Mouse (Mus musculus) hematopoietic multipotent progenitor cell, adult 10-12 weeks (in vitro differentiated cells): ENCODE results near the gene Grk5. TPM values are rescaled to one million over a fixed set of nuclear protein-coding genes. Genes with fewer than 3 reads are reported as not detected.

Experiments used
- polyA plus RNA-seq: library from polyadenylated mRNA; stranded (reverse); fragments of >175 nt; gene quantifications from 2 replicates; pipeline ENCODE4 v1.2.3, GENCODE M21; 2012; ENCODE audit warnings: low replicate concordance

Gene Grk5
- 2.2 and 4.9 TPM in 2 replicates for polyA plus RNA-seq

DNA sequence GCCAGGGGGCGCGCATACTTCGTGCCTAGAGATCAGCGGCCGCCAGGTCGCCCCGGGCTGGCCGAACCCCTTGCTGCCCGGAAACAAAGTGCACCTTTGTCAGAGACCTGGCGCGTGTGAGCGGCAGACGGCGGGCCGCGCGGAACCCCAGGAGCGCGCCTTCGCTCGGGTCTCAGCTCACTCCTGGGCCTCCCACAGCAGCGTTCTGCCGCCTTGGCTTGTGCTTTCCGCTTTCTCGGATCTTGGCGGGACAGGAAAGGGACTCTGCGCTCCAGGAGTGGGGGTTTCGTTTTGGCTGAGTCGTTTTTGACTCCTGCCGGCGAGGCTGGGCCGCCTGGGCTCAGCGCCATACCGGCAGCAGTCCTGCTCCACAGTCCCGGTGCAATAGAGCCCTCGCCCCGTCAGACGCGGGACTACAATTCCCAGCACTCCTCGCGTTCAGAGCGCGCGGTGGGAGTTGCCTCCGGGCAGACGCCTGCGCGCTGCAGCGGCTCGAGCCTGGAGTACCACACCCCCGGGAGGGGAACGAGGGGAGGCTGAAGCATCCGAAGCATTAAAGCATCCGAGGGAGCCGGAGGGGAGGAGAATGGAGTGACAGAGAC lies at the start of gene Grk5:
Grk5 (plus strand) TSS at position 36 of the 602 bp plus-strand sequence.

DNA sequence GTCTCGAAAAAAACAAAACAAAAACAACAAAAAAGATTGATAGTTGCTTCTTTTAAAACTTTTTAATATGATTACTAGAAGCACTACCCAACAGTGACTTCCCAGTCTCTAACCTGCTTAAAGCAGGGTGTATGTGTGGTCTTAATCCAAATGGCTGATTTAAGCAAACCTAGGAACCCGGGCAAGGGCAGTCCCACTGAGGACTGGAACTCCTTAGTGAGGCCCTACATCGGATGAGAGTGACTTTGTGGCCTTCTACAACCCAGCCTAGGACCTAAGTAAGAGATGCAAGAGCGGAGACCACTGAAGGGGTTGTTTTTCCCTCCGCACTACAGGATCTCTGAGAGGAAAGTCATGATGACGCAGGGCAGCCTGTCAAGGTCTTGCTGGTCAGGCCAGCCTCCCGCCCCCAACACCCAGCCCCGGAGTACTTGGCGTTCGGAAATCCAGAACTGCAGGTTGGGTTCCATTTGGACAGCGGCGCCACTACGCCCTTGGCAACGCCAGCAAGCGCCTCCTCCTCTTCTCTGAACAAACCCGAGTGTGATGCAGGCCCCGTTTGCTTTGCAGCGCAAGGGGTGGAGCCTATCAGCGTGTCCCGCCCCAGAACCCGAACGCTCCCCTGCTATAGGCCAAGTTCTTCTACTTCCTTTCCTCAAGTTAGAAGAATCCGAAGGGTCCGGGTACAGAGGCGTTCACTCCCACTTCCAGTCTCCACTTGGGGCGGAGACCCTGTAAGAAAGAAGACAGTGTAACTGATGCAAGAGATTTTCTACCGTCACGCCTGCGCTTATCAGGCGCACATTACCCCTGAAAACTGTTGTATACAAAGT lies 28.5 kb upstream of the Grk5 start, which contains the start of gene Sfxn4:
Sfxn4 (minus strand) TSS at position 612 of the 833 bp plus-strand sequence.

DNA sequence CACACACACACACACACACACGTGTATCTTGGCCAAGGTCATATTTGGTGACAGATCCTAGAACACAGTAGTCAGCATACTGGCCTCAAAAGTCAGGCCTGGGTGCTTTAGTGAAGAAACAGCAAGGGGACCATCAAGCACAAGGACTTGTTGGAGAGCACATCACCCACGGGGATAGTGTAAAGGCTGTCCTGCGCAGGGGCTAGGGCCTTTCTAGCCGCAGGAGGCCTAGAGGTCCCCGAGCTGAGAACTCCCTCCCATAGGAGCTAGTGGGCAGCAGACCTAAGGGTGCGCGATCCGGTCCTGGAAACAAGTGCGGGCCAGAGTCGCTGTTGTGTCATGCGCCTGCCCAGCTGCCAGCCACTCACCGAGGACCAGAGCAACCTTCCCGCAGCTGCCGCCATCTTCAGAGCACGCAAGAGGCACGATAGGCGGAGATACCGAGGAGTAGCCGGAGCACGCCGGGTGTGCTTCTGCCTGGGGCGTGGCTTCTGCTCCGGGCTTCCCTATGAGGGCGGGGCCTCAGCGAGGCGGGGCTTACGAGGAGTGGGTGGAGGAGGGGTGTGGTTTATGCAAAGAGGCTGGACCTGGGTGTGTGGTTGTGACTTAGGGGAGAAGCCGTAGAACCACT lies 15.4 kb upstream of the Grk5 start, which contains the start of gene Prdx3:
Prdx3 (minus strand) TSS at position 493 of the 631 bp plus-strand sequence.

DNA sequence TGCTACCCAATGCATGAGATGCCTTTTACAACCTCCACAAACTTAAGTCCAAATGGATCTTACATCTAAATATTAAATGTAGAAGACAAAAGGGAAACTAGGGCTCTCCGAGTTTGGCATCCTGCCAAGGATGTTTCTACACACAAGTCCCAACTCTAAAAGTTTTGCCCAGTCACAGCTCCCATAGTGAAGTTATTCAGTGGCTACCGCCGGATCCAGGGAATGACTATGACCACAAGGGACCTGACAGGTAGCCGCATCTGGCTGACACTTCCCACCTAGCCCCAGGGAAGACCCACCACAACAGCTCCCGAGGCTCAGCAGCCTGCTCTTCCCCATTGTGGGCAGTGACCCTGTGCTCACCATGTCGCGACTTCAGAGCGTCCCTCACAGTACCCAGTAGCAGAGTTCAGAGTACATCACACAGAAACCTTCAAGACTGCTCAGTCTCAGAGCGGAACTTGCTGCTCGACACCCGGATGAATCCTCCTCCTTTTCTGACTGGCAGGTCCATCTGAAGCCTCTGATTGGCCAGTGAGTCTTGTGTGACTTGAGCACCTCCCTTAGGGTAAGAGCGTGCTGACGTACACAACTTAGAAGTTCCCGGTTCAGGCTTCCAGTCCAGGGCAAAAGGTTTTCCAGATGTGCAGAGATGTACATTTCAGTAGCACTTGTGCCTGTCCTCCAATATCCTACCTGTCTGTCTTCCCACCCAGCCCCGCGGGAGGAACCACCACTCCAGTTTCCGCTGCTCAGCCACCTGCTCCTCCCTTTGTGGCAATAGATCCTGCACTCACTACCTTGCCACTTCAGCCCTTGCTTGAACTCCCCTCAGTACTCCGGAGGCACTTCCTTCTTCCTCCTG lies 251.0 kb downstream of the Grk5 start, which contains the start of gene Zfp950:
Zfp950 (minus strand) TSS at position 499 of the 865 bp plus-strand sequence.

Other genes with a start within 250 kb of the Grk5 start
- gene Nanos1, start 133.8 kb upstream of the Grk5 start, polyA plus RNA-seq, result 3.0 and 5.0 TPM in 2 replicates
- gene Eif3a, start 99.1 kb upstream of the Grk5 start, polyA plus RNA-seq, result 35.8 and 54.3 TPM in 2 replicates
- gene Fam45a, start 78.2 kb upstream of the Grk5 start, polyA plus RNA-seq, result 2.2 and 8.4 TPM in 2 replicates
- 0.08 and 0.12 TPM in 2 replicates for gene Sfxn4, start 28.3 kb upstream of the Grk5 start, polyA plus RNA-seq
- gene Prdx3, start 15.2 kb upstream of the Grk5 start, polyA plus RNA-seq, result 5.0 and 7.2 TPM in 2 replicates